Mouse (Mus musculus): ENCODE measurements around the gene Gm15217.
A peak's percentile ranks its signal among the peaks of the same experiment; 100 is the strongest.

Gm15217 gene

DNA sequence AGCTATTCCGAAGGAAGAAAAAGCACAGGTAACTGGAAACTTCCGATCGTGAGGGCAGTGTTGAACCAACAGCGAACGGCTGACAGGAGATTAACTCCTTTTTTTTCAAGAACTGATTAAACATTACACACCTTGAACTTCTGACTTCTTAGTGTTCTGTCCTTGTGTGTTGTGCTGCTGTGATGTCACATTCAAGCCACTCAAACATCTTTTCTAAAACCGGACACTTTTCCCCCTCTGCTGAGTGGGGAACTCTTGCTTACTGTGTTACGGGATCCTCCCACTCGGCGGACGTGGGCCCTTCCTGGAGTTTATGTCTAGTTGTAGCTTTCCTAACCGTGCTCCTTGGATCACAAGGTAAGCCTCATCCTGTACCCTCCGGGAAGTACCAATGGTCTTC lies at the start of gene Gm15217:
Gm15217 (plus strand) TSS at position 130 of the 400 bp plus-strand sequence.
- DNase-seq = no peak

DNA sequence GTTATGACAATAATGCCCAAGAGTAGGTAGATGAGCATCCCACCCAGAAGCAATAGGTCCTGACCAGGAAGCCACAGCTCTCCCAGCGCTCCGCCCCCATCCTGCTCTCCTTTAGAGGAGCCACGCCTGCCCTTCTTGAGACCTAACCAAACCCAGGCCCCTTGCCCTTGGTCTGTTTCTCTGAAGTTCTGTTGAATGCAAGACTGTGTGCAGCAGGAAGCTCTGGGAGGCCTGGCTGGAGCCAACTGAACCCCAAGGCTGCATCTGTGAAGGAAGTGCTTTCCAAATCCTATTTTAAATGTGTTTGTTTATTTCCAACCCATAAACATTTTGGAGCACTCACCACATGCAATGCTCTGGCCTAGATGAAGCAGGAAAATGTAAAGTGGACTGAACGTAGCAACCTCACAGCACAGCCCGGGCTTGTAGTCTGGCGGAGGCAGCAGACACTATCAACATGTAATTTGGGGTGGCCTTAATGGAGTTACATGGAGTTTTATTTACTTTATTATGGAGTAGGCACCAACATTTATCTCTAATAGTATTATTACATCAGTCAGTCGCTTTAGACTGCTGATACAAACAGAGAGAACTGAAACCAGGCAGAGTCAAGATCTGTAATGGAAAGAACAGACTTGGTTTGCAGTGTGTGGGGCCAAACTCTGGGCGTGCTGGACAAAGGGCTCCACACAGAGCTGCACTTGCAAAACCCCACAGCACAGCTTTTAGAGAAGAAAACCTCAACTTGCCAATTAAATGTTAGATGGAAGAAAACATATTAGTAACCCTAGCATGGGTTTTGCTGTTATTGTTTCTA lies 45.6 kb upstream of the Gm15217 start:
- no peak for DNase-seq

DNA sequence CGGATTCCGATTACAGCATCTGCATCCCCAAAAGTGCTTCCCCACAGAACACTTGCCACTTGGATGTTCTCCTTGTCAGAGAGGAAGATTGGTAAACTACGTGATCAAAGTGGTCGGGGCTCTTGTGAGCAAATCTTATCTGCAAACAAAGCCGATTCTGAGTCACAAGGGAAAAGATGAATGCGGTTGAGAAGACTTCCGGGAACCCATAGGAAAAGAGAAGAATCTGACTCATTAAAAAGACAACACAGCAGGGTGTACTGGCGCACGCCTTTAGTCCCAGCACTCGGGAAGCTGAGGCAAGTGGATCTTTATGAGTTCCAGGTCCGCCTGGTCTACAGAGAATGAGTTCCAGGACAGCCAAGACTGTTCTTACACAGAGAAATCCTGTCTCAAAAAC lies 40.4 kb upstream of the Gm15217 start:
- DNase-seq = no peak

DNA sequence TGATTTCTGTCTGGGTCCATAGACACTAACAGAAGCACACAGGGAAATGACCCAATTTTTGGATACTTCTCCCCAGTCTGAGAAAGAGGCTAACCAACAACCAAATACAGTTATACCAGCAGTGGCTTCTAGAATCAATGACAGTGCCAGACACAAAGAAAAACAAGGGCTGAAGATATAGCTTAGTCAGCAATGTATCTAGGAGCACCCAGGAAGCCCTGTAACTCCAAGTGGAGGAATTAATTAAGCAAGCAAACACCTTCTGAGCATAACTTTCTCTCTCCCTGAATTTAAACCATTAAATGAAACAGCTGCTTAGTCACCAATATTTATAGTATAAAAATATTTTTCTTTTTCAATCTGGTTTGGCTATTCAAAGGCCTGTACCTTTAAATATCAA lies 34.5 kb upstream of the Gm15217 start:
- DNase-seq = no peak

DNA sequence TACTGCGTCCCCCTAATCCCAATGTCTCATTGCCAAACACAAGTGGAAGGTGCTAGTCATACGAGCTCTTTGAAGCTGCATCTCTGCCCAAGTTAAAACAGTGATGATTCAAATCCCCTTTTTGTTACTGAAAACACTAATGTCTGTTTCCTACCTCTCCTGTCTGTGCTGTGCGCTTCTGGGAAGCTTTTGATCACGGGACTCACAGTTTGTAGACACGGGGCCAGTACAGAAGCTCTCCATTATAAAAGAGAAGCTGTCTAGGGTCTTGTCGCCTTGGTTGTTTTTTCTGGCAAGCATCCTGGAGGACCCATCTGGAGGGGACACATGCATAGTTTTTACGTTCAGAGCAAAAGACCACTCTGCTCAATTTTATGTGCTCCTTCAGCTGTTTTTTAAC lies 21.9 kb upstream of the Gm15217 start:
- DNase-seq = no peak

DNA sequence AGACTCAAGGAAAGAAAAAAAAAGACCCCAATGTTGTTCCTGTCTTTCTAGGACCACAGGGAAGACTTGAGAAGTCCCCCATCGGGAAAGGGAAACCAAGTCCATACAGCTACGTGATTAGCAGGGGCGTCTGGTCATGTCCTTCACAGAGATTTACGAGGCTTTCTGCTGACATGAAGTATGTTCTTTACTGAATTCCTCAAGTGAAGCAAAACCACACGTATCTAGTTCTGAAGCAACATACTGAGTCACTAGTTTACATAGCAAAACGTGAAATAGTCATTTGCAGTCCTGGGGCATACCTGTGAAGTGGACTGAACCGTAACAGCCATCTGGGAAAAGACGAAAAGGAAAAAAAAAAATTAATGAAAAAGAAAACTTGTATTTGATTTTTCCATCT lies 21.5 kb upstream of the Gm15217 start:
- no peak for DNase-seq

DNA sequence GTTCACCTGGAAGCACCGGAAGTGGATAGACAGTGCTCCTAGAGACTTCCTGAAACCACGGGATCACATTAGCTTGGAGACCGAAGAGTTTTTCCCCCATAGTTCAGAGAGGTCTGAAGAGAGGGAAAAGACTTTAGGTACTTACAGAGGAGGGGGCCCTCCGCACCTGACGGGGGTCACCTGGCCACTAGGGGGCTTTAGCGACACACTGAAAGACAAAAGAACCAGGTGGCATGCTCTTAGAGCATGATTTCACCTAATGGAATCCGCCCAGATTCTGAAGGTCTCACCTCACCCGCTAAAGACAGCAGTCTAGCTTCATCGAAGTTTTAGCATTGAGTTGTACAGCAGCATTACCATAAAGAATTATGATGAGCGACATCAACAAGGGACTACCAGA lies 16.0 kb upstream of the Gm15217 start:
- DNase-seq = no peak

DNA sequence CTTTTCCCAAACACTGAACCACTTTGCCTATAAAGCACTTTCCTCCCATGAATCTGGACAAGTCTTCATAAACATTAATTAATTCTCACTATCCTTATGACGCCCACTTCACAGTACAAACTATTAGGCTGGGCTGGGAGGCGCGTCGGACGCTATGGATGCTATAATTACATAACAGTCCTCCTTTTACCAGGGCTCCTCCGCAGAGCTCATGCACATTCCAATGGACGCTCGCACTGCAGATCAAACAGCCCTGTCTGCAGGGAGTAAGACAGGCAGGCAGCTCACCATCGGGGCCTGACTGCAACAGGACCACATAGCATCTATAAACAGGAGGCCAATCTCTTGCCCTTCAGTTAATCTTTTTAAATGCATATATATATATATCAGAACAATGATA lies 6.8 kb upstream of the Gm15217 start:
- no peak for DNase-seq

DNA sequence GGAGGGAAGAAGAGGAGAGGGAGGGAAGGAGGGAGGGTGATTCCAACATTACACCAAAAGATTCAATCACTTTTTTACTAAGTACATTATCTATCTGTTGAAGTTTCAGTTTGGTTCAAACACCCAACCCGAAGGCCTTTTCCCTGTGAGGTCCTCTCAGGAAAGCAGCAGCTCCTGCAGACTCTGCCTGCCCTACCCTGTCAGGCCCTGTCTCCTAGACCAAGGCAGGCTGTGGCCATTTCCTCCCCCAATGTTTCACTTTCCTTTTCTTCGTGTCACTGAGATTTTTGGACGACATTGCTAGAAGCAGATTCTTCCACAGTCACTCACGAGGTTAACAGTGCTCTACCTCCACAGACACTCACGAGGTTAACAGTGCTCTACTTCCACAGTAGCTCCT lies 3.4 kb upstream of the Gm15217 start:
- DNase-seq = no peak

DNA sequence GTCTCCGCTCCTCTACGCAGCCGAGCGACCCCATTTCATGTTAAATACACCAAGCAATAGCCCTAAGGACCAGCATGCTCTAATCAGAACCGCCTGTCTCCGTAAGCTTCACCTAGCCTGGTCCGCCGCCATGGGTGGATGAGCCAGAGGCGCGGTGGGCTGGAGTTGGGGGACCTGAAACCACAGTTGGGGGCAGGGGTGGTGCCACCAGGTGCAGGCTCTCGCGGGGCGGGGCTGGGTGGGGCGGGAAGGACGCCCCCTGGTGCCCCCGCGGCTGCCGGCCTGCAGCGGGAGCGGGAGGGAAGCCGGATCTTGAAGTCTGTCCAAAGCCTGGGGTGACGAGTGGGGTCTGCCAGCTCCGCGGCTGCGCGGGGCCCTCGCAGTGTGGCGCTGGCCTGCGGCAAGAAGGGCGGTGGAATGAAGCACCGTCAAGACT lies 1.1 kb downstream of the Gm15217 start:
- DNase-seq = peak; percentile 62

DNA sequence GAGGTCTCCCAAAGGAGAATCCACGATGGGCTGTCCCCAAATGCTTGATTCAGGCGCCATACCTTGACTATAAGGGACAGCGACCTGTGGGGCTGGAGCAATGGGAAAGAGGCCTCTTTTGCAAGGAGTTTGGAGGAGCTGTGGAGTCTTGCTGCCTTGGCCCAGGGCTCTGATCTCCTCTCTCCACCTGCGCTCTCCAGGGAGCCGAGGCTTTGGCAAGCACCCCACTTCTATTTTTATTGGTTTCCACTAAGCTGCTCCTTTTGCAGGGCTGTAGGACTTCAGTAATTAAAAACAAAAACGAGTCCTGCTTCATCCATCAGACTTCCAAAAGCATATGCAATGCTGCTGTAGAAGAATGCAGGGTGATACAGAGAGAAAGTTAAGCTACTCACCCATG lies 2.2 kb downstream of the Gm15217 start:
- DNase-seq = no peak

DNA sequence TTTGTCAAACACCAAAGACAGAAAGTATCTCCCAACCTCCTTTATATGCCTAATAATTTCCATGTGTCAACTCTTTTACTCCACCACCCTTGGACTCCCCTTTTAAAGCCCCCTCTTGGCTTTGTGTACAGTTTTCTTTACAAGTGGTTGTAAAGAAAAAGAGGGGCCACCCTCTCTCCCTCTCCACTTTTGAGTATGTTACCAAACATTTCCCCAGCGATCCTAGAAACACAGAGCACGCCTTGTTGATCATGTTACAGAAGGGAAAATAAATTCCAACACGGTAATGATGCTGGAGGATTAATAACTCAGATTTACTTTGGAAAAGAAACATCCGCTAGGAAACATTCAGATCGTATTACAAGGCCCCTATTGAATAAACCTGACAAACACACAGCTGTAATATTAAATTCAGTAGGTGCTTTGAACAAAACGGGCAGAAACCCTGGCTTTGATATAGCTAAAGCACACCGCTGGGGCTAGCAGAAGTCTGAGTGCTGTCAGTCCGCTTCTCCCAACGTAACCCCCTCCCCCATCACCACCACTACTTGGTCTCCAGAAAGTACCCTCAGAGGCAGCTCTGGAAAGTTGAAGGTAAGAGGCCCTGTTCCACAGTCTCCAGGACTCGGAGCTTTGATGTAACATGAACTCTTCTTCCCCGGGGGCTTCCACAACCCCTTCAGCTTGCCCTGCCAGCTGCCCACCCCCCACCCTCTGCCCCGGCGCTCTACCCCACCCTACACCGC lies 5.9 kb downstream of the Gm15217 start:
- DNase-seq = peak; percentile 71

DNA sequence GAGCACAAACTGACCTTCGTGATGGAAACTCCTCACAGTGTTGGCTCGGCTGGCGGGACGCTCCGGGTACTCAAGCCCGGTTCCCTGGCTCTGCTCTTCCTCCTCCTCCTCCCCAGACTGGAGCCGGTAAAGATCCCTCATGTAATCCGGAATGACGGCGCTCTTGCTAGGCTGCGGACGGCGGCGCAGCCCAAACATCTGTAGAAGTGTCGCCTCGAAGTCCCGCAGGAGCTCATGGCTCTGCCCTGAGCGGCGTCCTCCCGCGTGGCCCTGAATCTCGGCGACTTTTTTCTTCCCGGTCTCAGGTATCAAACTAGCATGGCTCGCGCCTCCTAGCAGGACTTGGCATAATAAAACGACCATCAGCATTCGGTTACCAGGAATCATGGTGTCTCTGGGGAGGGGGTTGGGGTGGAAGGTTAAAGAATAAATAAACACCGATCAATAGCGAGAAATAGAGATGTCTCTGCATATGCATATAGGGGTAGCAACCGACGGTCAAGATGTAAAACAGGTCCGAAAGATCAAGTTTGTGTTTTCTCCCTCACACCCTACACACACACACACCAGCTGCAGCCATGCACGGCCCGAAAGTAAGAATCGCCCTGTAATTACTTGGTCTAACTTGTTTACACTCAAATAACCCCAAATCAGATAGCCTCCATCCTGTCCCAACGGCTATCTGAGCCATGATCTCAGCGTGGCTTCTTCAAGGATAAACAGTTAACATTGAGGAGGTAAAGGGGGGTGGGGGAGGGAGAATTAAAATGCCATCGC lies 6.7 kb downstream of the Gm15217 start:
- DNase-seq = peak; percentile 70

DNA sequence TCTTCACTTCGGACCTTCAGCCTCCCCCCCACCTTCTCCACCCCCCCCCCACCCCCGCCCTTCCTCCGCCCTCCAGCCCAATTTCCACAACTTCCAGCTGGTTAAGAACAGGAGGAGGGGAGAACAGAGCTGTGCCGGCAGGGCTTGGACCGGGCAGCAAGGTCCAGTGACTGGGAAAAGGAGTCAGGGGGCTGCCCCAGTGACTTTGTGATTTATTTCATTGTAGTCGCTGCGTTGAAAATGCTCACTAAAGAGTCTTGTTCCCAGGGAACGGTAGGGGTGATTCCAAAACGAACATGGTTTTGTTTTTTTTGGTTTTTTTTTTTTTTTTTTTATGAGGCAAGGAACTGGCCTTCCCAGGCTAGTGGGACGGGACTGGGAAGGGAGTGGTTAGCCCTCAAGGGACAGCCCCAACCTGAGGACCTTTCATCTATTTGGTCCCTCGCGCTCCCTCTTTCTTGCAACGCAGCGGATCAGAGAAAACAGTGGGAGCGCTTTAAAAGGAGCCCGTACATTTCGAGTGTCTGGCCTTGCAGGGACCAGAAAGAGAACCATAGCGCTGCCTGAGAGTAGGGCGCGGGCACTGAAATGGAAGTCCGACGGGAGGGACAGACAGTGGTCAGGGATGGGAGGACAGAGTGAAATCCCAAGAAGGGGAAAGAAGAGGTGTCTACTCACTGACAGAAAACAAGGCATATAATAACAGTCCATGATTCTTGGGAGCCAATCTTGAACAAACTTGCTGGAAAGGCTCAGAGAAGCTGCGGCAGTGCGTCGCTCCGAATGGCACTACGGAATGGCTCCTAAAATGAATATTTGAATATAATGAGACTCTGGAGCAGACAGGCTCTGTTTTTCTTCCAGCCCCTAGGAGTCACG lies 7.5 kb downstream of the Gm15217 start:
- peak; percentile 40 for DNase-seq

DNA sequence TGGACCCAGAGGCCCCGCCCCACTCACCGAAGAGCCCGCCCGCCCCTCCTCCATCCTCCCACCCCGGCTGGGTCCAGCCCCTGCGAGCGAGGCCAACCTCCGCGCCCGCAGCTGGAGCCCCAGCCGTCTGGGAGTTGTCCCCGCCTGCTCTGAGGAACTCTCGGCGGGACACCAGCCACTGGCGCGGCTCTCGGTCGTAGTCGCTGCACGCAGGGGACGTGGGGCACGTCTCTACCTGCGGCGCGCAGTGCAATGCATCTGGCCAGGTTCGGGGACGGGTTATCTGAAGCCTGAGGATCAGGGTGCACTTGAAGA lies 8.1 kb downstream of the Gm15217 start:
- peak; percentile 93 for DNase-seq

DNA sequence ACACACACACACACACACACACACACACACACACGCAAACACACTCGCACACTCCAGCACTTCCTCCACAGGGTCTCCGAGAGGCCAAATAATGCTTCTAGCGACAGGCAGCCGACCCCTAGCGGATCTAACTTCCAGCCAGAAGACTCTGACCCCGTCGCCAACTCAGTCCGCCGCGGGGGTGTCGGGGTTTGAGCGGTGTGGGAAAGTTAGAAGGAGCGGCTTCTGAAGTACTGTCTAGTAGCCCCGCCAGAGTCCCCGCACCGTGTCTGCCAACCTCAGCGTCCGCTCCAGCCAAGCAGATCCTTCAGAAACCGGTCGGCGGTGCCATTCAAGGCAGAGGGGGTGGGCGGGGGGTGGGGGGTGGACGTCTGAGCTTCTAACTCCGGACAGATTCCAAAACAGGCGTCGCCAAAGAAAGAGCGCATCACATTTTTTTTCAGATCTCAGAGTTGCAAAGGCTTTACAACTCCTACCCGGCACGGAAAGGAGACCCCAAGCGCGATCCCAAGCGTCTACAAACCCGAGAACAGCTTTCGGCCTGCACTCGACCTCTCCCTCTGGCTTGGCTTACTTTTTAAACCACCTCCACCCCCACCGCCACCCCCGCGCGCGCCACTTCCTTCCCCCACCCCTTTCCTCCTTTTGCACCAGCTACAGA lies 8.7 kb downstream of the Gm15217 start:
- DNase-seq = peak; percentile 76

DNA sequence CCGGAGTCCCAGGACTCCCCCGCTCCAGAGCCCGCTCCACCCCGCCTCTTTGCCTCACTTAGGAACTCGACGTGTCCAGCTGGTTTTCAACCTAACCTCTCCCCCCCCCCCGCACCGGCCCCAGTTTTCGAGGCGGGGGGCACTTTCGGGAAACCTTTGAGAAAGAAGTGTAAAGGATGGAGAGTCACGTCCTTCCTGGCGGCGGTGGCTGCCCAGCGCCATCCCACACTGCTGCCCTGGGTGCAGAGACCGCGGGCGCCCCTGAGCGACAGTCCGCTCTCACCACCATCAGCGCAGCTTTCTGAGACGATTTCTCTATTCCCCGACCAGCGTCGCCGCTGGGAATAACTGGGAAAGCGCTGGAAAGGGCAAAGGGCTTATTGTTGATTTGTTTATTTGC lies 9.4 kb downstream of the Gm15217 start:
- peak; percentile 76 for DNase-seq

DNA sequence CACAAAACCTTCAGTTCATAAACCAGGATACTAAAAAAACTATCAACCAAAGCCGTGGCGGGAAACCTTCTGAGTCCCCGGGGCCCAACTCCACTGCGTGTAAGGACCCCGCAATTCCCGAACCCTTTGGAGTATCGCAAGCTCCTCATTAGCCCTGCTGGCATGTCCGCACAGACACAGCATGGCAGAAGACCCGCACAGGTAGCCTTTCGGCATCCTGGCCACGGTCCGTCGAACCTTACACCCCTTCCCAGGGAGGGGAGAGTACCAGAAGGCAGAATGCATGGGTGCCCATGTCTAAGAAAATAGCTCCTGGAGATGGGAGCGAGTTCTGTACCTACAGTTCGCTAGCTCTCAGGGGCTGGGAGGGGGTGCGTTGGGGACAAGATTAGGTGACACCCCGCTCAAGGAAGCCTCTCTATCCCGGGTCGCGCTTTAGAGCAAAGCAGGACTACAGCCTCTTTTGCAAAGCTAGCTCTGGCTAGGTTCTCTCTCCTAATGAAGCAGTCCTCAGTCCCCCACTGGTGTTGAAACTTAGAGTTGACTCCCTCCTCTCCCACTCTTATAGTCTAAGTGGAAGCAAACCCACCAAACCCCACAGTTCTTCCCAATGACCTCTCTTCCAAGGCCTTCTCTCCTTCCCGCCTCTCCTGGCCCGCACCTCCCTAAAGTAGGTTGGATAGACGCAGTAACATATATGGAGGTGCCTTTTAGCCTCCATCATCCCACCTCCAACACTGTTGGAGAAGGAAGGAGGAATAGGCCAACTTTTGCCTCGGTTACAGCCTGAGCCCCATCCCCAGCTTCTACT lies 10.4 kb downstream of the Gm15217 start:
- no peak for DNase-seq

DNA sequence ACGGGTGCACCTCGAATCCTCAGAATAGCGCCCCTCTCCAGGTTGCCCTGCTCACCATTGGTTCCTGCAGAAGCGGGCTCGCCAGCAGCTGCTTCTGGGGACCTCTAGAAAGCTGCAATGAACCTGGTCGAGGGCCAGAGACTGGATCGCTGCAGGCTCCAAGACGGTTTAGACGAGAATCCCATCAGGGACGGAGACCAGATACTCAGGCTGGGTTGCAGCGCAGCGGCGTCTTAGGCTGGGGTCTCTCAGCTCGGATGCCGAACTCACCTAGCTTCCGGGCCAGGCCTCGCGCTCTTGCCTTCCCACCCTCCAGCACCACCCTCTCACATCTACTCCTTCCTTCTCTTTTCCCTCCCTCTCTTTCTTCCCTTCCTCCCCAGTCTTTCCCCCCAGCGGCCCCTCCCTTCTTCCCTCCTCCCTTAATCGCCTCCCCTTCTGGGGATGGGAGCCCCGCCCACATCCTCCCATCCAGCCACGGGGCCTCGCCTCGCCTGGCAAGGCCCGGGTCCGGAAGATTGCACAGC lies 11.1 kb downstream of the Gm15217 start, which contains the start of gene Bmp4:
Bmp4 (minus strand) TSS at position 421 of the 527 bp plus-strand sequence.
- DNase-seq = peak; percentile 84

DNA sequence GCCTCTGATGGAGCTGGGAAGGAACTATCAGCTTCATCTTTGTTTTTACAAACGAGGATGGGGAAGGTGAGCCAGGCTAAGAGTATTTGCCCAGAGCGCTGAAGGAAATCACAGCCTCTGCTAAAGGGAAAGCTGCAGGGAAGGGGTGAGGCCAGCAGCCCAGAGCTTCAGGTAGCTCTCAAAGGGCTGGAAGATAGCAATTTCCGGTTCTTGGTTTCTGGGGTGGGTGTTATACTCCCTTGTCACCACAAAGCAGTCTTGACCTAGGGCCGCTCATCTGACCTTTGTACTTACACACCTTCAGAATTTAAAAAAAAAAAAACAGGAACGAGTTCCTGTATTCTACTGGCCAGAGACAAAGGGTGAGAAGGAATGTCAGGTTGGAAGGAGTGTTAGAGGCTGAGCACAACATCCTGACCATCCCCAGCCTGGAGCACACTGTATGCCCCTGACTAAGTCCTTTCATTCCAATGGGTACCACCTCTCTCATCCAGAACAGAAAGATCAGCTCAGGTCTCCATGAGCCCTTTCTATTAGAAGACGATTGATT lies 12.5 kb downstream of the Gm15217 start:
- DNase-seq = no peak

Measured in embryo, embryonic 11 days (tissue).